Mouse (Mus musculus) stomach, postnatal 0 days (tissue): ENCODE results near the gene Med8. TPM values are rescaled to one million over a fixed set of nuclear protein-coding genes. Genes with fewer than 3 reads are reported as not detected.

Experiments
- ATAC-seq: fragments of 200-750 bp; cut with Nextera tagmentation; 2 replicates; pipeline ENCODE4 v1.8.0; 2017; ENCODE audit not compliant: low FRiP score, low TSS enrichment
- DNase-seq: peaks from one replicate; pipeline ENCODE4 v3.0.0-alpha.2; 2016; ENCODE audit warnings: low spot score
- H3K27ac ChIP-seq: fragments of 300-500 bp; sonication (generic); replicated peaks from 2 replicates; pipeline ENCODE4 v1.5.1; 2014; ENCODE audit warnings: mild to moderate bottlenecking, control low read depth
- H3K27me3 ChIP-seq: fragments of 300-500 bp; sonication (generic); 2 replicates; pipeline ENCODE4 v1.6.1; 2014; ENCODE audit warnings: low read length; ENCODE audit not compliant: control insufficient read depth, insufficient read depth
- H3K36me3 ChIP-seq: fragments of 300-500 bp; sonication (generic); 2 replicates; pipeline ENCODE4 v1.6.1; 2014; ENCODE audit warnings: low read length, mixed read lengths; ENCODE audit not compliant: control insufficient read depth, insufficient read depth
- H3K4me1 ChIP-seq: fragments of 300-500 bp; sonication (generic); replicated peaks from 2 replicates; pipeline ENCODE4 v1.6.1; 2014; ENCODE audit warnings: antibody characterized with exemption; ENCODE audit not compliant: control insufficient read depth, insufficient read depth
- H3K4me2 ChIP-seq: fragments of 300-500 bp; sonication (generic); replicated peaks from 2 replicates; pipeline ENCODE4 v1.6.1; 2014; ENCODE audit warnings: low read depth, mild to moderate bottlenecking, control low read depth, moderate library complexity
- H3K4me3 ChIP-seq: fragments of 300-500 bp; sonication (generic); 2 replicates; pipeline ENCODE4 v1.5.1; 2014; ENCODE audit warnings: low read depth, low read length, control low read depth
- H3K9ac ChIP-seq: fragments of 300-500 bp; sonication (generic); 2 replicates; pipeline ENCODE4 v1.6.1; 2014; ENCODE audit warnings: mild to moderate bottlenecking, low read length, control low read depth, mixed read lengths
- H3K9me3 ChIP-seq: fragments of 300-500 bp; sonication (generic); 2 replicates; pipeline ENCODE4 v1.6.1; 2016; ENCODE audit warnings: low read length; ENCODE audit not compliant: control insufficient read depth
- CTCF ChIP-seq: IDR thresholded peaks from 2 replicates; pipeline ENCODE4 v1.5.1; 2016; ENCODE audit warnings: antibody characterized with exemption, low read depth, mild to moderate bottlenecking, moderate library complexity
- EP300 ChIP-seq: optimal IDR thresholded peaks from 2 replicates; pipeline ENCODE3; 2016; ENCODE audit warnings: antibody characterized with exemption
- WGBS: fragments of 180-500 bp; shearing (Covaris S2); extraction: QIAGEN DNeasy Blood & Tissue Kit; methylation state at CpG from one replicate; pipeline ENCODE4 v1.1.7; 2014; 5-methylcytosine and 5-hydroxymethylcytosine counted together
- polyA plus RNA-seq: library from polyadenylated mRNA; unstranded; fragments of >200 nt; fragmentation: Nextera tagmentation; extraction: Ambion mirVana; gene quantifications from 2 replicates; pipeline ENCODE4 v1.2.1, GENCODE M21; 2015

The Med8 gene
- 86.7 and 87.3 TPM in 2 replicates for polyA plus RNA-seq

- TF ChIP-seq EP300 (no peak), CTCF (0 out of 2 replicates have a peak, but pooled peaks have one; percentile 8)
- peaks cover 14% of the 10 kb centered on the region; the same call in 1 of the 2 replicates for H3K36me3 ChIP-seq
- DNase-seq, result peak; percentile 93
- H3K9ac ChIP-seq, result peak within 1 kb of the TSS; percentile 89
- H3K9me3 ChIP-seq, result no peaks in the 10 kb centered on the region
- WGBS, result under 1% methylated on average over 53 of the region's 53 CpGs
- H3K4me1 ChIP-seq, result no peaks in the 10 kb centered on the region
- H3K27ac ChIP-seq, result peak within 1 kb of the TSS; percentile 81
- peak within 1 kb of the TSS; percentile 86 for H3K4me3 ChIP-seq
- ATAC-seq, result peak; percentile 97
- H3K4me2 ChIP-seq, result peak within 1 kb of the TSS; percentile 60
- no peaks in the 10 kb centered on the region for H3K27me3 ChIP-seq
These were observed at the start of gene Med8, which contains the start of gene Szt2 for GRCm38 (mm10) chr4:118409142-118409900. TSS of gene Med8 (plus strand) at chr4:118409337. TSS of gene Szt2 (minus strand) at chr4:118409273.

GRCm38 (mm10) chr4:118359896-118360720 is 49.0 kb upstream of the Med8 start:
- peak; percentile 78 for DNase-seq
- peak overlapping the region; percentile 67 for H3K4me3 ChIP-seq
- peak overlapping the region; percentile 96 for H3K4me2 ChIP-seq
- no peak for TF ChIP-seq EP300
- peak overlapping the region; percentile 69 for H3K27ac ChIP-seq
- peak overlapping the region; percentile 79 for H3K9ac ChIP-seq
- no peaks in the 10 kb centered on the region for H3K4me1 ChIP-seq
- H3K27me3 ChIP-seq, result no peaks in the 10 kb centered on the region
- peaks cover 21% of the 10 kb centered on the region; the same call in 1 of the 2 replicates for H3K36me3 ChIP-seq
- peak; percentile 64 for ATAC-seq
- WGBS, result 2% methylated on average over 54 of the region's 54 CpGs
- no peaks in the 10 kb centered on the region for H3K9me3 ChIP-seq

- no peak for DNase-seq
- no peak for TF ChIP-seq EP300
- TF ChIP-seq CTCF, result no peak
- WGBS, result 92% methylated on average over 5 of the region's 5 CpGs
- no peak overlapping the region for H3K27ac ChIP-seq
- H3K4me2 ChIP-seq, result no peak overlapping the region
- H3K9ac ChIP-seq, result no peak overlapping the region
- no peak for ATAC-seq
- no peak overlapping the region for H3K4me3 ChIP-seq
- H3K4me1 ChIP-seq, result no peaks in the 10 kb centered on the region
- no peaks in the 10 kb centered on the region for H3K9me3 ChIP-seq
- H3K27me3 ChIP-seq, result no peaks in the 10 kb centered on the region
- peaks cover 21% of the 10 kb centered on the region; the same call in 1 of the 2 replicates for H3K36me3 ChIP-seq
These were observed 47.7 kb upstream of the Med8 start for GRCm38 (mm10) chr4:118361451-118361850.

- peaks cover 21% of the 10 kb centered on the region; the same call in 1 of the 2 replicates for H3K36me3 ChIP-seq
These were observed 46.3 kb upstream of the Med8 start for GRCm38 (mm10) chr4:118362879-118363278.

GRCm38 (mm10) chr4:118363985-118364384 is 45.2 kb upstream of the Med8 start:
- H3K9me3 ChIP-seq, result no peaks in the 10 kb centered on the region
- H3K4me2 ChIP-seq, result no peak overlapping the region
- no peak for DNase-seq
- WGBS, result 98% methylated on average over 3 of the region's 3 CpGs
- H3K9ac ChIP-seq, result no peak overlapping the region
- peaks cover 28% of the 10 kb centered on the region; the same call in 1 of the 2 replicates for H3K36me3 ChIP-seq
- no peak overlapping the region for H3K4me3 ChIP-seq
- H3K4me1 ChIP-seq, result no peaks in the 10 kb centered on the region
- ATAC-seq, result no peak
- no peaks in the 10 kb centered on the region for H3K27me3 ChIP-seq
- no peak overlapping the region for H3K27ac ChIP-seq
- no peak for TF ChIP-seq EP300
- TF ChIP-seq CTCF, result no peak

More at GRCm38 (mm10) chr4:118362879-118363278, 46.3 kb upstream of the Med8 start:
- no peak for ATAC-seq
- no peak for DNase-seq
- Histone ChIP-seq H3K27me3 (no peaks in the 10 kb centered on the region), H3K4me2 (no peak overlapping the region), H3K9ac (no peak overlapping the region), H3K4me1 (no peaks in the 10 kb centered on the region), H3K4me3 (no peak overlapping the region), H3K27ac (no peak overlapping the region; the same call in 1 of the 2 replicates), H3K9me3 (no peaks in the 10 kb centered on the region)
- TF ChIP-seq CTCF, result no peak
- TF ChIP-seq EP300, result no peak
- WGBS, result 91% methylated on average over 6 of the region's 6 CpGs
